Mouse (Mus musculus): Measurements from ENCODE around the gene Galntl5. TPM values are rescaled to one million over a fixed set of nuclear protein-coding genes. Genes with fewer than 3 reads are reported as not detected.
"Not testable (repeated sequence)": the region's sequence is repeated elsewhere in the genome, so short reads cannot be mapped to it uniquely, and the experiment has no call there.

Gene Galntl5
- not detected for total RNA-seq (2021)
- long read RNA-seq, experiment 1 = 0 reads
- long read RNA-seq, experiment 2 = 0 reads

DNA sequence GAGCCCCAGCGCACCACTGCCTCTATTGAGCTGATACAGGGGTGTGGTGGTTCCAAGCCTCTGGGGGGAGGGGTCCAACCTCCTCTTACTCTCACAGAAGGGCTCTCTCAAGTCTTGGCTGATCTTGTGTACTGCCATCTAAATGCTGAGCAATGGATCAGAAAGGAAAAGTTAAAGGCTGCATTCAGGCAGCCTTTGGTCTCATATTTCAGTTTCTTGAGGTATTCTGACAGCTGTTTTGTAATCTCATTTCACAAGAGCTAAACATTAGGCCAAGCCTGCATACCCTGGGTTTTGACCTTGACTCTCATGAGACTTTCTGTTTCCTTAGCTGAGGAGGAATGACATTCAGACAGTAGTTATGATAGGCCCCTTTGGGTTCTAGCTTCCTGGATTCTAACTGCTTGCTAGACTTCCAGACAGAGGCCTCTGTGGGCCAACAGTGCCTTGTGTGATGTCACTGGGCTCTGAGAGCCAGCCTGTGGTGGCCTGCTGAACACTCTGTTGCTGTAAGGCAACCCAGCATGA lies at the start of gene Galntl5:
Gene Galntl5 (plus strand): TSS at position 457 of the 528 bp plus-strand sequence.
- intact Hi-C loops (cut with DNase I) = no loop called here
- no peak for DNase-seq

- DNase-seq = no peak
- intact Hi-C loops (cut with DNase I) = no loop called here
These were observed 34.6 kb upstream of the Galntl5 start for GRCm38 (mm10) chr5:25146705-25147104.

GRCm38 (mm10) chr5:25149331-25149965 lies 31.8 kb upstream of the Galntl5 start:
- intact Hi-C loops (cut with DNase I) = no loop called here

GRCm38 (mm10) chr5:25153491-25153890 lies 27.8 kb upstream of the Galntl5 start:
- intact Hi-C loops (cut with DNase I) = no loop called here
- no peak for DNase-seq

More at GRCm38 (mm10) chr5:25149331-25149965, 31.8 kb upstream of the Galntl5 start:
- no peak for DNase-seq

GRCm38 (mm10) chr5:25153996-25154395 lies 27.3 kb upstream of the Galntl5 start:
- intact Hi-C loops (cut with DNase I) = no loop called here
- no peak for DNase-seq

GRCm38 (mm10) chr5:25154823-25155222 lies 26.4 kb upstream of the Galntl5 start:
- no peak for DNase-seq
- intact Hi-C loops (cut with DNase I) = no loop called here

DNA sequence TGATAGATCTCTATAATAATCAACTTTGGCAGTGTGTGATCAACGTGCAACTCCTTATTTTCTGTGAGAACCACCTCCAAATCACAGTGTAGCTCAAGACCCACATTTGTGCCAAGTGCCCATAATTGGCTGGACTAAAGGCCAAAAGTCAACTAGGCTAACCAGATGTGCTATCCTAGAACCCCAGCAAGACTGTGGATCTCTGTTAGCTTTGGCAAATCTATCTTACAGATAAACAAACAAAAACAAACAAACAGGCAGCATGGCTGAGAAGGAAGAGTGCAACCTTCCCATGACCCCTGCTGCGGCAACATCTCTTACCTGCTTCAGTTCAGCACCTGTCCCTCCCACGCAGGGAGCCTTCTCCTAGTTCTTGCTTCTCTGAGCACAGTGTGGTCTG lies 25.9 kb upstream of the Galntl5 start:
- intact Hi-C loops (cut with DNase I) = no loop called here
- no peak for DNase-seq

- intact Hi-C loops (cut with DNase I) = no loop called here
- no peak for DNase-seq
These were observed 24.1 kb upstream of the Galntl5 start for GRCm38 (mm10) chr5:25157136-25157535.

- DNase-seq = no peak
- intact Hi-C loops (cut with DNase I) = no loop called here
These were observed 20.7 kb upstream of the Galntl5 start for GRCm38 (mm10) chr5:25160515-25160914.

- DNase-seq = no peak
- intact Hi-C loops (cut with DNase I) = no loop called here
These were observed 18.3 kb upstream of the Galntl5 start for GRCm38 (mm10) chr5:25162981-25163380.

- no peak for DNase-seq
- intact Hi-C loops (cut with DNase I) = no loop called here
These were observed 17.3 kb upstream of the Galntl5 start for GRCm38 (mm10) chr5:25163938-25164337.

DNA sequence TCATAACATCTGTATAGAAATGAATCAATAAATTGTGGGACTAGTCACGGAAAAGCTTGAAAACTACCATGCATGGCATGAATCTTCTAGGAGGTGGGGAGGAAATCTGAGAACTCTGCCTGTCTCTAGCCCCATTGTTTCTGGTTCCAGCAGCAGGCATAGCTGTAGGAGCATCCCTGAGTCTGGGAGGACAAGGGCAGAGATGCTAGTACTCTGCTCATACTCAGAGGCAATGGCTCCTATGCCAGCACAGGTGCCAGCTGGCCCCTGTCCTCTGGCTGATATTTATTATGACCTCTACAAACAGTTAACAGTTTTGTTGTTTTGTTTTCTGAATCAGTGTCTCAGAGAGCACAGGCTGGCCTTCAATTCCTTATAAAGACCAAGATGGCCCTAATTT lies 16.9 kb upstream of the Galntl5 start:
- intact Hi-C loops (cut with DNase I) = no loop called here

DNA sequence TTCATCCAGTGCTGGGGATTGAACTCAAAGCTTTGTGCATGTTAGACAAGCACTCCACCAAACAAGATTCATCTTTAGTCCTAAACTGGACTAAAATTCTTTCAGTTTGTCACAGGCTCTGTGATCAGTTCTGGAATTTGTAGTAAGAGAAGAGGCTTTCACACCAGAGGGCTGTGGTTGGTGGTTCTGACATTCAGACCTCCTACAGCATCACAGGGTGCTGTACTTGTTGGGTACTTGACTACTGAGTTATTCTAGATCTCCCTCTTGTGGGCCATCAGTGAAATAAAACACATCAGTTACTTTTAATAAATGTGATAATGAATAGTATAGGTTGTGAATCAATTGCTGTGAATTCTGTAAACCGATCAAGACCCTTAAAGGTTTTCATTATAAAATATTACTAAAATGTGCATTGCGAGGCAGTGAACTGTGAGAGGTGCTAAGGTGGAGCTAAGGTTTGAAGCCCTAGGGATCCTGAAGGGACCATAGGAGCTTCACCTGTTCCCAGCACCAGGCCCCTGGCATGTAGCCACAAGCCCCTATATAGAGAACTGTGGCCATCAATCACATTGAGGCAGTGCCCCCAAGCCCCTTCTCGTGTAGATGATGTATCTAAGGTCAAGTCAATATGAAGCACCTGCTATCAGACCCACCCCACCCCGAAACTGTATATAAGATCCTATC lies 16.0 kb upstream of the Galntl5 start:
- no peak for DNase-seq
- intact Hi-C loops (cut with DNase I) = no loop called here

More for the DNA sequence above, 16.9 kb upstream of the Galntl5 start:
- DNase-seq = no peak

GRCm38 (mm10) chr5:25165789-25166135 lies 15.5 kb upstream of the Galntl5 start:
- no peak for DNase-seq
- intact Hi-C loops (cut with DNase I) = no loop called here

DNA sequence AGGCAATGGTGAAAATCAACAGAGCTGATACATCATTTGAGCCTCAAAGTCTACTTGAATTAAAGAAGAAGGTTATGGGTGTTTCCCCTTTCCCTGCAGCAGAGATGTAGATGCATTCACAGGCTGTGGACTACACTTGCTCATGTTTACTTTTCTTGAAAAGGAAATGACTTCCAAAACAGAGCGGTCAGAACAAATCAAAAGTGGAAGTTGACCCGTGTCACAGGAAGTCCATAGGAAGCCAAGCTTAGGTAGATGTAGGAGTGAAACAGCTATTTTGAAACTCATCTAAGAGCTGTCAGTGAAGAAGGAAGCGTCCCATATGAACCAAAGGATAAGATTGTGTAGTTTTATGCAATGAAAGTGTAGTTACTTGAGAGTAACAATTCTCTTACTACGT lies 14.6 kb upstream of the Galntl5 start:
- DNase-seq = no peak
- intact Hi-C loops (cut with DNase I) = no loop called here

GRCm38 (mm10) chr5:25177937-25178336 lies 3.3 kb upstream of the Galntl5 start:
- intact Hi-C loops (cut with DNase I) = not testable (repeated sequence)

GRCm38 (mm10) chr5:25178543-25178942 lies 2.7 kb upstream of the Galntl5 start:
- intact Hi-C loops (cut with DNase I); DNase-seq: not testable (repeated sequence)

More at GRCm38 (mm10) chr5:25177937-25178336, 3.3 kb upstream of the Galntl5 start:
- not testable (repeated sequence) for DNase-seq

- intact Hi-C loops (cut with DNase I) = no loop called here
These were observed 2.0 kb upstream of the Galntl5 start for GRCm38 (mm10) chr5:25179284-25179683.

GRCm38 (mm10) chr5:25179936-25180488 lies 1.2 kb upstream of the Galntl5 start:
- intact Hi-C loops (cut with DNase I) = no loop called here
- DNase-seq = no peak

More at GRCm38 (mm10) chr5:25179284-25179683, 2.0 kb upstream of the Galntl5 start:
- DNase-seq = no peak

DNA sequence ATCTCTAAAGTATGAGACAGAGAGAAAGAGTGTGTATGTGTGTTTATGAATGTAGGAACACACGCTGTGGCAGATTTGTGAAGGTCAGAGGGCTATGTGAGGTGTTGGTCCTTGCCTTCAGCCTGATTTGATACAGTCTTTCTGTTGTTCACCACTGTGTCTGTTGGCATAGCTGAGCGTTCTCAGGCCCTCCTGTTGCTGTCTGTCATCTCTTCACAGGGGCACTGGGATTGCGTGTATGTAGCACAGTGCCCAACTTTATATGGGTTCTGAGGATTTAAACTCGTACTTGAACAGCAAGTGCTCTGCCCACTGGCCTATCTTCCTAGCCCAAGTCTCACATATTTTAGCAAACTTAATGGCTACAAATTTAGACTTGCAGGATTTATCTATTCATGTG lies 2.3 kb downstream of the Galntl5 start:
- intact Hi-C loops (cut with DNase I) = no loop called here
- no peak for DNase-seq

GRCm38 (mm10) chr5:25184594-25184993 lies 3.3 kb downstream of the Galntl5 start:
- no peak for DNase-seq
- intact Hi-C loops (cut with DNase I) = no loop called here

DNA sequence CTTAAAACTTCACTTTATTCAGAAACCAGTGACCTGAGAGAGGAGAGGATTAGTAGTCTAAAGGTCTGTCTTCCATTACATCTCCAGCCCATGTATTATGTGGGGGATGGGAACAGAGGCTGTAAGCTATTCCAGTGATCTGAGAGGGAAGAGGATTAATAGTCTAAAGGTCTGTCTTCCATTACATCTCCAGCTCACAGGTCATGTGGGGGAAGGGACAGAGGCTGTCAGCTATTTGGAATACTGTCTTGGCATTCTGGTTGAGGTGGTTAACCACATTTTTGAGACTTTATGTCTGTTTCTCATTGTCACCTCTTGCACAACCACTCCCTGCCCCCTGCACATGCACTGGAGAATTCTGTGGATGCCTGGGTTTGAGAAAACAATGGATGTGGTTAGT lies 6.5 kb downstream of the Galntl5 start:
- intact Hi-C loops (cut with DNase I) = no loop called here
- DNase-seq = no peak

Data from gastrocnemius, postnatal 36 days (tissue).